Mouse (Mus musculus): ENCODE measurements around the gene Veph1. TPM values are rescaled to one million over a fixed set of nuclear protein-coding genes. Genes with fewer than 3 reads are reported as not detected.

The Veph1 gene
- total RNA-seq, 2 experiments from 2014 or later: 0.07 TPM; not detected in 1

GRCm38 (mm10) chr3:66131264-66131950, 165.2 kb downstream of the Veph1 start:
- no peak for DNase-seq (ENCODE audit: low spot score in 2 of 2)
- intact Hi-C loops (cut with DNase I): no loop called here

GRCm38 (mm10) chr3:66129689-66130088, 166.9 kb downstream of the Veph1 start:
- intact Hi-C loops (cut with DNase I): no loop called here
- no peak for DNase-seq (ENCODE audit: low spot score in 2 of 2)

- DNase-seq (ENCODE audit: low spot score in 2 of 2): no peak
Measured at GRCm38 (mm10) chr3:66105493-66105892, 191.1 kb downstream of the Veph1 start.

GRCm38 (mm10) chr3:66102599-66102932, 194.1 kb downstream of the Veph1 start:
- intact Hi-C loops (cut with DNase I): no loop called here
- DNase-seq (ENCODE audit: low spot score in 2 of 2): no peak

More at GRCm38 (mm10) chr3:66105493-66105892, 191.1 kb downstream of the Veph1 start:
- intact Hi-C loops (cut with DNase I): no loop called here

GRCm38 (mm10) chr3:66101809-66102598, 194.6 kb downstream of the Veph1 start:
- no peak for DNase-seq (ENCODE audit: low spot score in 2 of 2)
- intact Hi-C loops (cut with DNase I): no loop called here

- intact Hi-C loops (cut with DNase I): no loop called here
- no peak for DNase-seq (ENCODE audit: low spot score in 2 of 2)
Measured at GRCm38 (mm10) chr3:66101074-66101473, 195.6 kb downstream of the Veph1 start.

GRCm38 (mm10) chr3:66091746-66092145, 204.9 kb downstream of the Veph1 start:
- DNase-seq (ENCODE audit: low spot score in 2 of 2): no peak
- intact Hi-C loops (cut with DNase I): no loop called here

- peak in 1 of 2 experiments; percentile 10 for DNase-seq (ENCODE audit: low spot score in 2 of 2)
- intact Hi-C loops (cut with DNase I): no loop called here
Measured at GRCm38 (mm10) chr3:66087608-66088007, 209.0 kb downstream of the Veph1 start.

GRCm38 (mm10) chr3:66083856-66084255, 212.8 kb downstream of the Veph1 start:
- no peak for DNase-seq (ENCODE audit: low spot score in 2 of 2)
- intact Hi-C loops (cut with DNase I): no loop called here

- intact Hi-C loops (cut with DNase I): no loop called here
- no peak for DNase-seq (ENCODE audit: low spot score in 2 of 2)
Measured at GRCm38 (mm10) chr3:66083407-66083806, 213.2 kb downstream of the Veph1 start.

- DNase-seq (ENCODE audit: low spot score in 2 of 2): no peak
- intact Hi-C loops (cut with DNase I): no loop called here
Measured at GRCm38 (mm10) chr3:66082975-66083374, 213.7 kb downstream of the Veph1 start.

- intact Hi-C loops (cut with DNase I): no loop called here
- no peak for DNase-seq (ENCODE audit: low spot score in 2 of 2)
Measured at GRCm38 (mm10) chr3:66081363-66081736, 215.3 kb downstream of the Veph1 start.

GRCm38 (mm10) chr3:66080631-66081362, 215.8 kb downstream of the Veph1 start:
- intact Hi-C loops (cut with DNase I): no loop called here
- DNase-seq (ENCODE audit: low spot score in 2 of 2): peak in 1 of 2 experiments; percentile 7

GRCm38 (mm10) chr3:66079886-66080285, 216.8 kb downstream of the Veph1 start:
- DNase-seq (ENCODE audit: low spot score in 2 of 2): no peak
- intact Hi-C loops (cut with DNase I): no loop called here

GRCm38 (mm10) chr3:66078898-66079537, 217.6 kb downstream of the Veph1 start:
- no peak for DNase-seq (ENCODE audit: low spot score in 2 of 2)
- intact Hi-C loops (cut with DNase I): no loop called here

GRCm38 (mm10) chr3:66078026-66078721, 218.5 kb downstream of the Veph1 start:
- intact Hi-C loops (cut with DNase I): no loop called here
- no peak for DNase-seq (ENCODE audit: low spot score in 2 of 2)

- no peak for DNase-seq (ENCODE audit: low spot score in 2 of 2)
- intact Hi-C loops (cut with DNase I): no loop called here
Measured at GRCm38 (mm10) chr3:66070274-66070673, 226.4 kb downstream of the Veph1 start.

- intact Hi-C loops (cut with DNase I): no loop called here
Measured at GRCm38 (mm10) chr3:66063881-66064280, 232.8 kb downstream of the Veph1 start.

GRCm38 (mm10) chr3:66056912-66057311, 239.7 kb downstream of the Veph1 start:
- DNase-seq (ENCODE audit: low spot score in 2 of 2): no peak
- intact Hi-C loops (cut with DNase I): no loop called here

More at GRCm38 (mm10) chr3:66063881-66064280, 232.8 kb downstream of the Veph1 start:
- no peak for DNase-seq (ENCODE audit: low spot score in 2 of 2)
